Mouse (Mus musculus) adrenal gland, postnatal 14 days (tissue): ENCODE data around the gene Nr1h2. TPM values are rescaled to one million over a fixed set of nuclear protein-coding genes. Genes with fewer than 3 reads are reported as not detected.

Experiments
- DNase-seq: peaks from one replicate; pipeline ENCODE4 v3.0.0; 2021; ENCODE audit warnings: mixed read lengths
- long read RNA-seq, 2 experiments: library from polyadenylated mRNA; stranded (forward); transcript quantifications; one replicate each; pipeline ENCODE4 v2.0.0; 2021
- total RNA-seq: library from RNA; stranded (reverse); gene quantifications from 2 replicates; pipeline ENCODE4 v1.2.3, GENCODE M21; 2021

The Nr1h2 gene
- total RNA-seq = 105 and 114 TPM in 2 replicates
- long read RNA-seq, experiment 1, transcript Nr1h2-203 (10 exons, 1,988 nt) = minor isoform, 46 of 185 reads
- long read RNA-seq, experiment 1, transcript Nr1h2-202 (10 exons, 1,948 nt) = minor isoform, 15 of 185 reads
- long read RNA-seq, experiment 1, transcript Nr1h2-201 (10 exons, 1,999 nt) = major isoform, 51 of 185 reads
- long read RNA-seq, experiment 1, partial matches to known transcripts = 18 of 185 reads
- long read RNA-seq, experiment 1, other reads (novel, unspliced or antisense) = 50 of 185 reads
- long read RNA-seq, experiment 2, transcript Nr1h2-203 (10 exons, 1,988 nt) = minor isoform, 18 of 121 reads
- long read RNA-seq, experiment 2, transcript Nr1h2-201 (10 exons, 1,999 nt) = major isoform, 48 of 121 reads
- long read RNA-seq, experiment 2, transcript Nr1h2-202 (10 exons, 1,948 nt) = minor isoform, 12 of 121 reads
- long read RNA-seq, experiment 2, partial matches to known transcripts = 13 of 121 reads
- long read RNA-seq, experiment 2, other reads (novel, unspliced or antisense) = 27 of 121 reads

DNA sequence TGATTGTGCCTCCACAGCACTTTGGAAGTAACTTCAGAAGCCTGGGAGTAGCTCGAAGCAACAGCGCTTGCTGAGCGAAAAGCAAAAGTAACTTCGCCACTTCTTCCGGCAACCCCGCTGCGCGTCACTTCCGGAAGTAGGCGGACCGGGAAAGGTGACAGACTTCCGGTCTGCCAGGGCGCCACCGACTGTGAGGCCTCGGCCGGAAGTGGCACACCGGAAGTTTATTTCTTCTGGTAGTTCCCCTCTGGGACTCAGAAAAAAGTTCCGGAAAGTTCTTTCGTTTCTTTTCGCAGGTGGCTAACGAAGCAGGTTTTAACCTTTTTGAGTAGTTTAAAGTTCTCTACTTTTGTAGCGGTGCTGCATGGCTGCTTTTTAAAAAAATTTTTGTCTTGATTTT is at the start of gene Nr1h2:
Nr1h2 (minus strand) TSS at position 126 of the 400 bp plus-strand sequence.
- peak; percentile 98 for DNase-seq

DNA sequence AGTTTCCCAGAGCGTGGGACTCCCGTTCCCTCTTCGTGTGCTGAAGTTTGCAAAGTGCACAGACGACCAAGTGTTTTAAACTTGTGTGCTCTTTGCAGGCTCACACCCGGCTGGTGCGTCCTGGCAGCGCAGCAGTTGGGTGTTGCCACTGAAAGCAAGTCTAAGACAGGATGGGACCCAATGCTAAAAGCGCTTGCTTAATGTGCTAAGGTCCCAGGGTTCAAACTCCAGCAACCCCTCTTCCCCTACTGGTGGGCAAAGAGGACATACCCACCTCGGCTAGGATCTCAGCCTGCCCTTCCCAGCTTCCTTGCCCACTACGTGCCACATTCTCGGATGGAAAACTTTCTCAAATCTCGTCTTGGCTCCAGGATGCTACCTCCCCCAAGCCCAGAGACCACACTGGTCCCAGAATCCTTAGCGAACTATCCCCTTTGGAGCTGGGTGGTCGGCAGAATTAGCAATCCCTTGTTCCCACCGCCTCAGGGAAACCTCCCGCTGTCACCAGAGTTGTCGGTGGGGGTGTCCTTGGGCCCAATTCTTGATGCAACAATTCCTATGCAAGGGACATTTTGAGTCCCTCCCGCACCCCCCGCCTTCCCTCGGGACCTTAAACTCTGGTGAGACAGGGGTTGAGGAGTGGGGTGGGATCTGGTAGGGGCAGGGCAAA is 49.6 kb upstream of the Nr1h2 start:
- DNase-seq = no peak

GRCm38 (mm10) chr7:44602443-44602842 is 48.7 kb upstream of the Nr1h2 start:
- no peak for DNase-seq

- DNase-seq = no peak
Observed at GRCm38 (mm10) chr7:44601646-44602045, 47.9 kb upstream of the Nr1h2 start.

GRCm38 (mm10) chr7:44600691-44601262 is 47.0 kb upstream of the Nr1h2 start:
- DNase-seq = no peak

- no peak for DNase-seq
Observed at GRCm38 (mm10) chr7:44598336-44598735, 44.6 kb upstream of the Nr1h2 start.

DNA sequence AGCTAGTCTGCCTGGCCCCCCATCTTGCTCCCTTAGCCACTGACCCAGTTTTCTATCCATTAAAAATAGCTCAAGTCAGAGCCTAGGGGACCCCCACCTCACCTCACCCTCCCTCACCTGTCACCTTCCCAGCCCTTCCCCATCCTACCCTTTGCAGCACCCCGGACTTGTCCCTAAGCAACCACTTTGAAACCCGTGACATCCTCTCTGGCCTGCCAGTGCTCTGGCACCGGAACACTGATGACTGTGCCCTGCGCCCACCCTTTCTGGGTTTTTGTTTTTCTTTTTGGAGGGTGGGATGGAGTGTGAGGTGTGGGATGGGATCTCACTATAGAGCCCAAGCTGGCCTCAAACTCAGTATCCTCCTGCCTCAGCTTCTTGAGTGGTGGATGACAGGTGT is 43.9 kb upstream of the Nr1h2 start:
- DNase-seq = no peak

DNA sequence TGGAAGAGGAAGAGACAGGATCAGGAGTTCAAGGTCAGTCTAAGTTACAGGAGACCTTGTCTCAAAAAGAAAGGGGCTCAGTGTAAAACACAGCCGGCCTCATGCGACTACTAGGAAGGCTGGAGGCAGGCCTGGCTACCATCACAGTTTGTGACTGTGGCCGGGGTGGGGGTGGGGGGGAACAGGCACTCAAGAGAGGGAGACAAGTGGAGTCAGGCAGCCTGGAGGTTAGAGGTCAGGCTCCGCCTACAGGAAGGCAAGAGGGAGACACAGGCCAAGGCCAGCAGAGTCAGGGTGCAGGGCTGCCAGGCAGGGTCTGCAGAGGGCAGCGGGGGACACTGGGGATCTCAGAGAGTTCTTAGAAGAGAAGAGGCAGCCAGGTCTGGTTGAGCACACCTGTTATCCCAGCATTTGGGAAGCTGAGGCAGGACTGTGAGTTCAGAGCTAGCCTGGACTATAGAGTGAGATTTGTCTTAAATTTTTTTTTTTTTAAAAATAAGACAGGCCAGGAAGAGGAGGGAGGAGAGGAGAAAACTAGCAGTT is 43.3 kb upstream of the Nr1h2 start:
- no peak for DNase-seq

GRCm38 (mm10) chr7:44596051-44596450 is 42.3 kb upstream of the Nr1h2 start:
- no peak for DNase-seq

GRCm38 (mm10) chr7:44595131-44595561 is 41.4 kb upstream of the Nr1h2 start:
- DNase-seq = no peak

GRCm38 (mm10) chr7:44594291-44594690 is 40.5 kb upstream of the Nr1h2 start:
- no peak for DNase-seq

DNA sequence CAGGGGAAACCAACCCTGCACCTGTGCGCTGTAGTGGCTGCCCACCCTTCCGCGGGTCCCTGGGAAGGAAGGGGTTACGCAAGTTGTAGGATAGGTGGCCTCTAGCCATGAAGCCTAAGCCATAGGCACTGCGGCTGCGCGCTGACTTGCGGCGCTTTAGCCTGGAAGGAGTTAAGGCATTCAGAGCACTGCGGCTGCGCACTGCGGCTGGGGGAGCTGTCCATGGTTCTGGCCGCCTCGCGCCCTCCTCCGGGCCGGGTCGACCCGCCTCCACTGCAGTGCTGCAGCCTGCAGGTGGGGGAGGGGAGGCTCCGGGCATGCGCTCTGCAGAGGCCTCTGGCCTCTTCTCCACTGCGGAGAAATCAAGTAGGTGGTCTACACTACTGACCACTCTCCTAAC is 40.0 kb upstream of the Nr1h2 start:
- DNase-seq = peak; percentile 93

DNA sequence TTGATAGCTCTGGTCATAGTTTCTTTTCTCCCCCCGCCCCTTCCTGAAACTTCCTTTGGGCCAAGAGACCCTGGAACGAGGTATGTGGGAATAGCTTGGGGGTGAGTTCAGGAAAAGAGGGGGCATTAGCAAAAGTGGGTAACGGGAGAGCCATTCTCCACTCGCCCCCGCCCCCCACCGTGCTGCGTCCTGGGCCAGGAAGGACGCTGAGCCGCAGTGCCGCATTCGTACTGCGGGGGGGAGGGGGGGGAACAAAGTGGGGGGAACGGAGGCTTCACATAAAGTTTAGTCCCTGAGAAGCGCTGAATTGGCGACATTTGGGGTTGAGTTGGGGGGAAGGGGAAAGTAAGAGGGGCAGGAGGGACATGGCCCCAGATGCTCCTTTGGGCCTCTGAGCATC is 39.3 kb upstream of the Nr1h2 start:
- DNase-seq = no peak

DNA sequence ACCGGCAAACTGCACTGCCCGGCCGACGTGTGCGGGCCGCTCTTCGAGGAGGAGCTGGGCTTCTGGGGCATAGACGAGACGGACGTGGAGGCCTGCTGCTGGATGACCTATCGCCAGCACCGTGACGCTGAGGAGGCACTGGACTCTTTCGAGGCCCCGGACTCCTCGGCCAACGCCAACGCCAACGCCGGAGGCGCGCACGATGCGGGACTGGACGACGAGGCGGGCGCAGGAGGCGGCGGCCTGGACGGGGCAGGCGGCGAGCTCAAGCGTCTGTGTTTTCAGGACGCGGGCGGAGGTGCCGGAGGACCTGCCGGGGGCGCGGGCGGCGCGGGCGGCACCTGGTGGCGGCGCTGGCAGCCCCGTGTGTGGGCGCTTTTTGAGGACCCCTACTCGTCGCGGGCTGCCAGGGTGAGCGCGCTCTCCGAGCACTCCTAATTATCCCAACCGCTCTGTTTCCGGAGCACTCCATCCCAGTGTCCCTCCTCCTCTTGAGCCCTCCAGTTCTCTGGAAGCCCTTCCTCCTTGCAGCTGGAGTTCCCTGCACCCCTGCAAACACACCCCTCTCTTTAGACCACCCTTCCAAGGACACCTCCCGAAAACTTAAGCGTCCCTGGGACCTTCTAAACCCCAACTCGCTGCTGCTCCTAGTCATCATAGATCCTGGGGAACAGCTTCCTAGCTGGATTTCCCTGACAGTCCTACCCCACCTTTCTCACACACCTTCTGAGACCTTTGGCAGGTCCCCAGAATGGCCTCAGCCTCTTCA is 37.8 kb upstream of the Nr1h2 start:
- peak; percentile 26 for DNase-seq

- peak; percentile 94 for DNase-seq
Observed at GRCm38 (mm10) chr7:44590402-44591347, 36.9 kb upstream of the Nr1h2 start, which contains the start of gene Kcnc3. Gene Kcnc3 (plus strand): TSS chr7:44590664.

DNA sequence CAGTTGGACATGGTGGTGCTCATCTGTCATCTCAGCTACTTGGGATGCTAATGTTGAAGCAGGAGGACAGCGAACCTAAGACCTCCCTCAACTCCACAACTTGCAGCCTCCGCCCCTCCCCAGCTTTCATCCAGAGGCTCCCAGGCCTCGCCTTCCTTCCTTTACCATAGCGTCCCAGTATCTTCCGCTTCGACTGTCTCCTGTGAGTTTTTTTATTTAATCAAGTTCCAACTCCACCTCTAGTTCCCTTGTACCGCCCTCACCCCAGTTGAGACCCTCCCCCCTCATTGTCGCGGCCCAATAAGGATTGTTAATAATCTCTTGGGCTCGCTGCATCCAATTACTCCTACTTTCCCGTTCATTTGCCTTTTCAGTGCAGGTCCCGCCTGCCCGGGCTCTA is 36.2 kb upstream of the Nr1h2 start:
- no peak for DNase-seq

- peak; percentile 77 for DNase-seq
Observed at GRCm38 (mm10) chr7:44589149-44589548, 35.4 kb upstream of the Nr1h2 start.

GRCm38 (mm10) chr7:44588338-44588737 is 34.6 kb upstream of the Nr1h2 start:
- no peak for DNase-seq

GRCm38 (mm10) chr7:44587676-44588075 is 33.9 kb upstream of the Nr1h2 start:
- no peak for DNase-seq

GRCm38 (mm10) chr7:44586930-44587329 is 33.2 kb upstream of the Nr1h2 start:
- DNase-seq = peak; percentile 74

GRCm38 (mm10) chr7:44586518-44586917 is 32.8 kb upstream of the Nr1h2 start:
- no peak for DNase-seq
